In genomic region chr5:114138277-114139164, GRCm38 (mm10) we compare ENCODE assay signal across 9 mouse cellular contexts. TPM values are rescaled to one million over a fixed set of nuclear protein-coding genes. Genes with fewer than 3 reads are reported as not detected.
DNase-seq lines count a peak whose midpoint lies in the region; ATAC-seq and TF ChIP-seq lines count a peak whose summit lies in the region.
"Had no signal": no experiment of that assay in that cellular context is flagged by ENCODE, and none has a peak within 500 bp of the region (broad histone marks: within the 10 kb centered on the region; RNA-seq: fewer than 3 reads in every experiment).

No protein-coding gene starts in this region.

- intact Hi-C loops in gastrocnemius, adult 2 months (cut with DNase I), result no loop called here

- TF ChIP-seq CTCF in gastrocnemius, adult 2 months (IDR thresholded peaks at IDR 0.05), result no peak

- H3K27ac ChIP-seq in gastrocnemius, adult 2 months, result peak overlapping the region; percentile 64
- peak overlapping the region; percentile 69 for H3K27ac ChIP-seq in forebrain, embryonic 16.5 days (ENCODE audit: low read length)
- H3K27ac ChIP-seq in intestine, embryonic 16.5 days (ENCODE audit: low read length), result peak overlapping the region; percentile 90
- peak overlapping the region; percentile 72 for H3K27ac ChIP-seq in midbrain, embryonic 14.5 days (replicated peaks; ENCODE audit: low read depth, low read length)
- H3K27ac ChIP-seq: macrophage had no signal

- H3K4me1 ChIP-seq in forebrain, embryonic 16.5 days (replicated peaks; ENCODE audit: control insufficient read depth, insufficient read depth, low read length), result peaks cover 19% of the 10 kb centered on the region
- H3K4me1 ChIP-seq in intestine, embryonic 16.5 days (ENCODE audit: control insufficient read depth, insufficient read depth, low read length), result peaks cover 34% of the 10 kb centered on the region
- peaks cover 10% of the 10 kb centered on the region; the same call in 1 of the 2 replicates for H3K4me1 ChIP-seq in midbrain, embryonic 14.5 days (ENCODE audit: control insufficient read depth, insufficient read depth, low read length)

- H3K4me2 ChIP-seq in forebrain, embryonic 16.5 days (ENCODE audit: low read length), result no peak overlapping the region
- peak overlapping the region; percentile 38 for H3K4me2 ChIP-seq in intestine, embryonic 16.5 days (ENCODE audit: low read depth, low read length)
- H3K4me2 ChIP-seq in midbrain, embryonic 14.5 days (ENCODE audit: low read length), result 0 out of 2 replicates have a peak overlapping the region, but pooled peaks have one; percentile 4

- peak overlapping the region; percentile 38 for H3K4me3 ChIP-seq in gastrocnemius, adult 2 months
- no peak overlapping the region for H3K4me3 ChIP-seq in forebrain, embryonic 16.5 days (replicated peaks; ENCODE audit: low read length)
- no peak overlapping the region for H3K4me3 ChIP-seq in intestine, embryonic 16.5 days (ENCODE audit: low read length)
- H3K4me3 ChIP-seq in midbrain, embryonic 14.5 days (replicated peaks; ENCODE audit: low read depth, low read length), result no peak overlapping the region

- H3K27me3 ChIP-seq in forebrain, embryonic 16.5 days (replicated peaks; ENCODE audit: control insufficient read depth, insufficient read depth, low read length), result no peaks in the 10 kb centered on the region
- H3K27me3 ChIP-seq in intestine, embryonic 16.5 days (replicated peaks; ENCODE audit: control insufficient read depth, insufficient read depth, low read length), result no peaks in the 10 kb centered on the region
- no peaks in the 10 kb centered on the region for H3K27me3 ChIP-seq in midbrain, embryonic 14.5 days (ENCODE audit: control insufficient read depth, insufficient read depth, low read length)

- peak; percentile 60 for ATAC-seq in forebrain, embryonic 16.5 days
- peak; percentile 78 for ATAC-seq in intestine, embryonic 16.5 days
- no peak; the same call in 1 of the 2 replicates for ATAC-seq in midbrain, embryonic 14.5 days (ENCODE audit: low FRiP score, low TSS enrichment)

- WGBS in forebrain, embryonic 16.5 days, result 49% methylated on average over 21 of the region's 21 CpGs
- 47% methylated on average over 21 of the region's 21 CpGs for WGBS in intestine, embryonic 16.5 days
- WGBS in midbrain, embryonic 14.5 days, result 65% methylated on average over 21 of the region's 21 CpGs

- no peaks in the 10 kb centered on the region for H3K9me3 ChIP-seq in forebrain, embryonic 16.5 days (ENCODE audit: control insufficient read depth, low read length)
- H3K9me3 ChIP-seq in intestine, embryonic 16.5 days (ENCODE audit: control insufficient read depth, low read length), result no peaks in the 10 kb centered on the region
- H3K9me3 ChIP-seq in midbrain, embryonic 14.5 days (ENCODE audit: control insufficient read depth, low read length), result no peaks in the 10 kb centered on the region

- no peak for DNase-seq in gastrocnemius, adult 2 months
- DNase-seq in gastrocnemius, postnatal 4 days (ENCODE audit: low spot score in 2 of 2), result no peak
- peak; percentile 53 for DNase-seq in midbrain, embryonic 14.5 days
- no peak for DNase-seq in adipocyte (ENCODE audit: low spot score)
- DNase-seq in frontal cortex, postnatal 36 days (ENCODE audit: low spot score in 2 of 2), result no peak
- no peak for DNase-seq in urinary bladder, adult 2 months (ENCODE audit: low spot score)

- H3K9ac ChIP-seq in forebrain, embryonic 16.5 days (replicated peaks; ENCODE audit: low read depth, low read length), result no peak overlapping the region
- peak overlapping the region; percentile 20; the same call in 1 of the 2 replicates for H3K9ac ChIP-seq in intestine, embryonic 16.5 days (ENCODE audit: low read depth, low read length)
- 0 out of 2 replicates have a peak overlapping the region, but pooled peaks have one; percentile 4 for H3K9ac ChIP-seq in midbrain, embryonic 14.5 days (replicated peaks; ENCODE audit: low read length)

- H3K36me3 ChIP-seq in forebrain, embryonic 16.5 days (ENCODE audit: control insufficient read depth, insufficient read depth), result no peaks in the 10 kb centered on the region
- no peaks in the 10 kb centered on the region for H3K36me3 ChIP-seq in intestine, embryonic 16.5 days (ENCODE audit: control insufficient read depth, insufficient read depth, low read length)
- no peaks in the 10 kb centered on the region for H3K36me3 ChIP-seq in midbrain, embryonic 14.5 days (ENCODE audit: control insufficient read depth, insufficient read depth, low read length)

RNA-seq across cellular contexts. Expression of gene Acacb, which starts 7.8 kb away (rescaled TPM):
- total RNA-seq in gastrocnemius, adult 2 months (2021), result 100 to 1,000 TPM; 177 to 191 TPM
- 10 to 100 TPM; 59.6 to 62.8 TPM for total RNA-seq in gastrocnemius, postnatal 4 days (2021)
- polyA plus RNA-seq in forebrain, embryonic 16.5 days (2015; fragmentation: Nextera tagmentation; extraction: Ambion mirVana), result 1.2 and 2.9 TPM in 2 replicates
- 1.1 and 1.4 TPM in 2 replicates for polyA plus RNA-seq in intestine, embryonic 16.5 days (2015; fragmentation: Nextera tagmentation; extraction: Ambion mirVana)
- 3.6 and 5.6 TPM in 2 replicates for polyA plus RNA-seq in midbrain, embryonic 14.5 days (2014; fragmentation: Nextera tagmentation; extraction: Ambion mirVana)
- polyA plus RNA-seq in urinary bladder, adult 2 months (2012; rRNA removed), result 7.7 and 9.6 TPM in 2 replicates

RNA-seq across cellular contexts. Expression of gene Ung, which starts 8.3 kb away (rescaled TPM):
- 10 to 100 TPM in 1 of 2 experiments, 1 to 10 TPM in 1; 9.2 to 10.5 TPM for total RNA-seq in gastrocnemius, adult 2 months (2021)
- 10 to 100 TPM; 10.5 to 14.0 TPM for total RNA-seq in gastrocnemius, postnatal 4 days (2021)
- polyA plus RNA-seq in forebrain, embryonic 16.5 days (2015; fragmentation: Nextera tagmentation; extraction: Ambion mirVana), result 19.1 TPM in 2 replicates
- polyA plus RNA-seq in intestine, embryonic 16.5 days (2015; fragmentation: Nextera tagmentation; extraction: Ambion mirVana), result 32.2 and 35.5 TPM in 2 replicates
- 5.4 TPM in 2 replicates for polyA plus RNA-seq in midbrain, embryonic 14.5 days (2014; fragmentation: Nextera tagmentation; extraction: Ambion mirVana)
- polyA plus RNA-seq in urinary bladder, adult 2 months (2012; rRNA removed), result 2.4 and 3.3 TPM in 2 replicates

RNA-seq across cellular contexts. Expression of gene Alkbh2, which starts 10.5 kb away (rescaled TPM):
- under 1 TPM; 0.28 to 0.61 TPM for total RNA-seq in gastrocnemius, adult 2 months (2021)
- total RNA-seq in gastrocnemius, postnatal 4 days (2021), result 1 to 10 TPM; 3.3 to 3.4 TPM
- polyA plus RNA-seq in forebrain, embryonic 16.5 days (2015; fragmentation: Nextera tagmentation; extraction: Ambion mirVana), result 5.3 and 6.4 TPM in 2 replicates
- polyA plus RNA-seq in intestine, embryonic 16.5 days (2015; fragmentation: Nextera tagmentation; extraction: Ambion mirVana), result 7.6 and 10.1 TPM in 2 replicates
- polyA plus RNA-seq in midbrain, embryonic 14.5 days (2014; fragmentation: Nextera tagmentation; extraction: Ambion mirVana), result 5.2 and 5.3 TPM in 2 replicates
- polyA plus RNA-seq in urinary bladder, adult 2 months (2012; rRNA removed), result 8.8 and 9.4 TPM in 2 replicates

RNA-seq across cellular contexts. Expression of gene Svop, which starts 47.2 kb away (rescaled TPM):
- not detected for total RNA-seq in gastrocnemius, adult 2 months (2021)
- total RNA-seq in gastrocnemius, postnatal 4 days (2021), result not detected
- 84.6 and 102 TPM in 2 replicates for polyA plus RNA-seq in forebrain, embryonic 16.5 days (2015; fragmentation: Nextera tagmentation; extraction: Ambion mirVana)
- polyA plus RNA-seq in intestine, embryonic 16.5 days (2015; fragmentation: Nextera tagmentation; extraction: Ambion mirVana), result 1.7 and 2.0 TPM in 2 replicates
- 88.8 and 105 TPM in 2 replicates for polyA plus RNA-seq in midbrain, embryonic 14.5 days (2014; fragmentation: Nextera tagmentation; extraction: Ambion mirVana)
- polyA plus RNA-seq in urinary bladder, adult 2 months (2012; rRNA removed), result 0.12 and 0.16 TPM in 2 replicates
- polyA plus RNA-seq: macrophage had no signal
